Mouse (Mus musculus) WW6 (cell line): ENCODE results near the gene Atf7ip.
A peak's percentile ranks its signal among the peaks of the same experiment; 100 is the strongest.

Experiments used
- DNase-seq: peaks from one replicate; pipeline ENCODE4 v3.0.0-alpha.2; 2013; ENCODE audit warnings: low read depth, low spot score

Gene Atf7ip

DNA sequence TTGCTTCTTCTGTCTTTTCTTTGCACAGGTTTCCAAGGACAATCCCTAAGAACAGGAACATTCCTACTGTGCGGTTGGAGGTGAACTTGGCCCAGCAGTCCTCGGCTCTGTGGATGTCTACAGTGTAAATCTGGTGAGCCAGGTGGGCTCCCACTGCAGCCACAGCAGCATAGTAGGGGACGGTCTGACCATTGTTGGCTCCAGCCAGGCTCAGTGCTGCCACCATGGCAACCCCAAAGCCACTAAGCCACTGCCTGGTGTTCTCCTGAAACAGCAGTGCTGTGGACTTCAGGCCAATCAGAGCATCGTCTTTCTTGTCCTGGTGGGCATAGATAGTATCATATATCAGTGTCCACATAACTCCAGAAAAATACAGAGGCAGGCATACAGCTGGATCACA is 19.8 kb upstream of the Atf7ip start:
- DNase-seq = no peak

DNA sequence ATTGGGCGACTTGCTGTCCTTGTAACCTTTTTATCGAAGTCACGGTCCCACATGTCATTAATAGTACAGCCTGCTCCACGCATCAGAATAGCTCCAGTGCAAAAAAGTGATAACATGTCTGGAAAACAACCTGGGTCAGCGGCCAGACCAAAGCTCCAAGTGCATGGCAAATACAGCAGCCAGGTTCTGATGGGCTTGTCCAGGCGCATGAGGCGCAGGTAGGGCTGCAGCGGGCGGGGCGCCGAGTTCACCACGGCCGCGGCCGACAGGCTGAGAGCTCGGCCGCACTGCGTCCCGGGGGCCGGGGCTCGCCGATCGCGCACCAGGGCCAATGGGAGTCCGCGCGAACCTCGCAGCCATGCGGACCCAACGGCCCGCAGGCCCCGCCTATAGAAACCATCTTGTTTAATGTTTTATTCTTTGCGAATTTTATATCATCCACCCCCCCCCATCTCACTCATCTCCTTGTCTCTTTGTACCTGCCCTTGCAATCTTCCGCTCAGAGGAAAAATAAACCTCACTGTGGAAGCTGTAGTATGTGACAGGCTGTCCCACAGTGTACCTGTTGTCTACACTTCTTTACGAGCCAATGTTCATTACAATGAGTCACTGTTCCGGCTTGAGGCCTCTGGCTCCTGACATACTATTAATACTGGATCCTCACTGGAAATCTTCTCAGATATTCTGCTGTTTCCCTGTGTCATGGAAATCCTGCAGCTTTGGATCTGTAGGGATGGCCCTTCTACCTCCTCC is 19.0 kb upstream of the Atf7ip start:
- no peak for DNase-seq

GRCm38 (mm10) chr6:136487554-136487950 is 18.4 kb upstream of the Atf7ip start:
- no peak for DNase-seq

DNA sequence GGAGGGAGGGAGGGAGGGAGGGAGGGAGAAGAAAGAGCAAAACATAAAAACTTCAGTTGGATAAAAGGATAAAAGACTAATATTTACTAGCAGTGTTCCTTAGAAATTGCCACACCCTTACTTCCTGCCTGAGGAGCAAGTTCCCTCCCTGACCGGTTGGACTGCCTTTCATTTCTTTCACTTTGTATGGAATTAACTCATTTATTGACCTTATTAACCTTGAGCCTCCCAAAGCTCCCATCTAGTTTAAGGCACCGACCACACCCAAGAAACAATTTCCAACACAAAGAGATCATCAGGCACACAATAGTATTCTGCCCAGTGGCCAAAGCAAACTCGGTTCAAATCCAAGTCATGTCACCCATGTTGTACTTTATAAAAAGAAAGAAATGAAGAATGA is 16.1 kb upstream of the Atf7ip start:
- DNase-seq = no peak

- DNase-seq = no peak
Measured at GRCm38 (mm10) chr6:136490516-136491475, 15.2 kb upstream of the Atf7ip start.

DNA sequence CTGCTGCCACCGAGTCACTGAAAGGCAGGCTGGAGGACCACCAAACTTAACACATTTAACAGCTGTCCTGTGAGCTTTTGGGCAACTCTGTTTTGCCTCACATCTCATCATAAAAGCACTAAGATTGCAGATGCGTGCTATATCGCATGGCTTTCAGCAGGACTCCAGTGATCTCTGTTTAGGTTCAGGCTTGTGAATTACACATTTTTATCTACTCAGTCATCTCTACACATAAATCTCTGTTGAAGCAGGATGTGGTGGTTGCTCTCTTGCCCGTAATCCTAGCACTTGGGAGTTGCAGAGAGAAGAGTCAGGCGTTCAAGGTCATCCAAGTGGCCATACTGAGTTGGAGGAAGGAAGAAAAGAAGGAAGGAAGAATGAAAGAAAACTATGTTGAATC is 14.3 kb upstream of the Atf7ip start:
- DNase-seq = no peak

GRCm38 (mm10) chr6:136492251-136492650 is 13.7 kb upstream of the Atf7ip start:
- DNase-seq = no peak

DNA sequence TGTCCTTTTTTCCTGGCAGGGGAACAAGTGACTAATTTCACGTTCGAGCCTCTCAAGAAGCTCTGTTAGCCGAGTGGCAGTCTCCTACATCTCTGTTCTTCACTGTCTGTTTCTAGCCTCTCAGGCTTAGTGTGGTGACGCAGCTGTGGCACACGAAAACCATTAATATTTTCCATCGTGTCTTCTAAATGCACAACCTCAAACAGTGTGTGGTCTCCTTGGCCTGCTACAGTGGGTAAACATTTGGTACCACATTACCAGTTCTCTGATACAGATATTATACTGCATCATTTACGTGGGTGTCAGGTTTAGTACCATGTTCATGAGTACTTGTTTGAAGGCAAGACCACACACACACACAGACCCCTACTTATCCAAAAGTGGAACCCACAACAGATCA is 12.5 kb upstream of the Atf7ip start:
- no peak for DNase-seq

GRCm38 (mm10) chr6:136493910-136494751 is 11.8 kb upstream of the Atf7ip start:
- DNase-seq = no peak

DNA sequence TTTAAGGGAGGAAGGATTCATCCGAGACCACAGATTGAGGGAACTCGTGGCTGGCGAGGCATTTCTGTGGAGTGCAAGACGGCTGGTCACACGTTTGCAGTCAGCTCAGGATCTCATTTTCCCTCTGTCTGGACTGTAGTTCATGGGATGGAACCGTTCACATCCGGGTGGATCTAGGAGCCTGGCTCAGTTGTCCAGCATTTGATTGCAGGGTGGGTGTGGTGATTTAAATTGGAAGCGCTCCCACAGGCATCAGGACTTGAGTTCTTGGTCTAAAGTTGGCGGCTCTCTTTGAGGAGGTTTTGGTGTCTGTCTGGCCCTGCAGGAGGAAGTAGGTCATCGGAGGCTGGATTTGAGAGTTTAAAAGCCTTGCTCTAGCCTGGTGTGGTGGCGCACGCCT is 10.9 kb upstream of the Atf7ip start:
- no peak for DNase-seq

DNA sequence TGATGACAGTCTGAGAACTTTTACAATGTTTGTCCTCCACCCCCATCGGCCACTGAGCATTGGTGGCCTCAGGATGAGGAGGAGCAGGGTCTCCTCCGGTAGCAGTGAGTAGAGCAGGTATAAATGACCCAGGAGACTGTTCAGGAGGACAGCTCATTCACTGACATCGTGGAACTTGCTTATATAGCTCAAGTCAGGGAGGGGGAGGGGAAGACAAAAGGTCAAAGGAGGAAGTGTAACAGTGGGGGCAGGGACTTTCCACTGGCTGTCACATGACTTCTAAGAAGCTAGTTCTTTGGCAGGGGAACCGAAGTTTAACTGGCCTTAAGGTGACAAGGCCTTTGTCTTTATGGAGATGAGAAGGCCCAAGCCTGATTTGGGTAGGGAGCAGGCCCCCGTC is 8.2 kb upstream of the Atf7ip start:
- no peak for DNase-seq

DNA sequence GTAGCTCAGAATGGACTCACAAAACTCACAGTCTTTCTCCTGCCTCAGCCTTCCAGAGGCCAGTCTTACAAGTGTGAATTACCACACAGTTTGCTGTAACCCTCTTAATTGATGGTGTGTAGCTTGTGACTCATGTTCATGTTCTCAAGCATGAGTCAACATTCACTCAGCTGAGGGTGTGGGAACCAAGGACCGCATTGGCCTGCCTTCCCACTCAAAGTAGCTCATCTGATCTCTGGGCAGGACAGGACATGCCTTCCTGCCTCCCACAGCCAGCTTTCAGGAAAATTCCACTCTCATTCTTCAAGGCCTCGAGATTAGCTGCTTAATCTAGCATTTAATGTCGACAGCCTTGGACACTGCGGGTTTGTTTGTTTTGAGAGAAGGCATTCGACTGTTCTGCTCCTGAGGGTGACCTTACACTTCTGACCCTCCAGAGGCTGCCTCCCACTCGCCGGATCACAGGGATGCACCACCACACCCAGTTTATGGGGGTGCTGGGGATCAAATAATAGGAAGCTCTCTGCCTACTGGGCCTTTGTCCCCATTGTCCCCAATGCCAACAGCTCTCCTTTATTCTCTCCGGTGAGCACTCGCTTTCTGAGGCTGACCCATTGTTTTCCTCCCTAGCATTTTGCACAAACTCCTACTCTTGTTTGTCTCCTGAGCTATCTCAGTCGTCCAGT is 6.5 kb upstream of the Atf7ip start:
- no peak for DNase-seq

DNA sequence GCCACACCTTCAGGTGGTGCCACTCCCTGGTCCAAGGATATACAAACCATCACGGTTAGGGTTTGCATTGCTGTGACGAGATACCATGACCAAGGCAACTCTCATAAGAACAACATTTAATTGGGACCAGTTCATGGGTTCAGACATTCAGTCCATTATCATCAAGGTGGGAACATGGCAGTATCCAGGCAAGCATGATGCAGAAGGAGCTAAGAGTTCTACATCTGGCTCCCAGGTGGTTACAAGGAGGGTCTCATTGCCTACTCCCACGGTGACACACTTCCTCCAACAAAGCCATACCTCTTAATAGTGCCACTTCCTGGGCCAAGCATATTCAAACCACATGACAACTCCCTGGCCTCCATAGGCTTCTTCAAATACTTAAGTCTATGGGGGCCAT is 2.7 kb downstream of the Atf7ip start:
- DNase-seq = no peak

DNA sequence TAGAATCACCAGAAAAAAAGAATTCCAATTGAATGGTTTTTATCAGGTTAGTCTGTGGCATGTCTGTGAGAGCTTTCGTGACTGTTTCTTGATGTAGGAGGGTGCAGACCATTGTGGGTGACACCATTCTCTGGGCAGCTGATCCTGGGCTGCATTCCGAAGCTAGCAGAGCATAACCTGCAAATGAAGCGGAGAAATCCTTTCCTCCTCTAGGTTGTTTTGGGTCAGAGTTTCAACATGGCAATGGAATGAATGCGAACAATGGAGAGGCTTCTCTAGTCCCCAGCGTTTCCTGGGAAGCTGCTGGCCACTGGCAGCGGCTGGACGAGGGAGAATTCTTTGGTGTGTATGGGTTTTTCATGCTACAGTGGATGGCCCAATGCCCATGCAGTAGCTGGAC is 5.0 kb downstream of the Atf7ip start:
- no peak for DNase-seq

GRCm38 (mm10) chr6:136512351-136512750 is 6.4 kb downstream of the Atf7ip start:
- no peak for DNase-seq

- DNase-seq = no peak
Measured at GRCm38 (mm10) chr6:136516626-136517025, 10.7 kb downstream of the Atf7ip start.

DNA sequence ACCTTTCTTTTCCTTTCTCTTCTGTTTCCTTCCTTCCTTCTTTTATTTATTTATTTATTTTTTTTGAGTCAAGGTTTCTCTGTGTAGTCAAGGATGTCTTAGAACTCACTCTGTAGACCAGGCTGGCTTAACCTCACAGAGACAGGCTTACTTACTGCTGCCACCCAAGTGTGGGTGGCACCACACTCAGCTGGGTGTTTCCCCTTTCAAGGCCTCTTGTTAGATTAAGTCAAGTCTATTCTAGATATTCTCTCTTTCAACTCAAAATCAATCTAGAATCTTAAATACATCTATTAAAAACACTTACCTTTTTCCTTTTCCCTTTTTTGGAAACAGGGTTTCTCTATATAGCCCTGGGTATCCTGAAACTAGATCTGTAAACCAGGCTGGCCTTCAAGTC is 11.3 kb downstream of the Atf7ip start:
- DNase-seq = no peak

GRCm38 (mm10) chr6:136518537-136519246 is 12.7 kb downstream of the Atf7ip start:
- DNase-seq = peak; percentile 93

DNA sequence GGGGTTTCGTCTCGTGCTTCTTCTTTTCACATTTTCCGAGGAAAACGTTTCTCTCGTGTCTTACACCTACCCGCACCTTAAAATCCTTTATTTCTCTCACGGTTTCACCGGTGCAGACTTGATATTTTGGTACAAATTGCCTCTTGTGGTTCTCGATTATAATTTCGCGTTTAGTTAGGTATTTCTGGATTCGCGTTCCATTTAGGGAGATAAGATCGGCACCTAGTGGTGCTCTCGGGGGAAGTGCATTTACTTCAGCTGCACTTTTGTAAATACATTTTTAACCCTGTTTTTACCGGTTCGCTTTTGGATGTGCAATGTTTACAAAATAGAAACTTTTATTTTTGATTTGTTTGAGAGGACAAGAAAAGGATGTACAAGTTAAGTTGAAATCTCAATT is 13.3 kb downstream of the Atf7ip start:
- no peak for DNase-seq

GRCm38 (mm10) chr6:136520361-136520760 is 14.4 kb downstream of the Atf7ip start:
- no peak for DNase-seq

DNA sequence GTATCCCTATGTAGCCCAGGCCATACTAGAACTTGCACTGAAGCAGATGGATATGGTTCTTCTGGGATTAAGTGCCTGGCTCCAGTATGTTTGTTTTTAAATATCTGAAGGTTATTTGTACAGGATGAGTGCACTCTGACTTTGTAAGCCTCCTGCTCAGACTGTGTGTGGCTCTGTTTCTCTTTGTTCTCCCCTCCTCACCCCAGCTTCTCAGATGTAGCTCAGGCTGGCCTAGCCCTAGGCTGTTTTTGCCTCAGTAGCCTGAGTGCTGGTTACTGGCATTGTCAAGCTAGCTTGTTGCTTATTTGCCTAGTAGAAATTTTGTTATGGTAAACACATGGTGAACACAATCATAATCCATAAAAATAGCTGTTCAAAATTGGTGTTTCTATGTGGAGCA is 15.7 kb downstream of the Atf7ip start:
- no peak for DNase-seq
